Mouse (Mus musculus): ENCODE measurements at regions not wholly inside any gene's neighbourhood (a gene's known extent, or its start where the extent isn't known, plus 50 kb on each side); places are given as distances from the start of the nearest gene placed in this dataset.

- Histone ChIP-seq H3K4me2 (replicated peaks; ENCODE audit: low read depth) (no peak overlapping the region), H3K27me3 (replicated peaks; ENCODE audit: control insufficient read depth, insufficient read depth, low read length) (no peaks in the 10 kb centered on the region), H3K27ac (ENCODE audit: low read depth, low read length) (no peak overlapping the region), H3K9ac (ENCODE audit: low read depth, low read length) (no peak overlapping the region), H3K4me1 (replicated peaks; ENCODE audit: control insufficient read depth, insufficient read depth, low read length) (no peaks in the 10 kb centered on the region), H3K9me3 (ENCODE audit: control insufficient read depth) (no peaks in the 10 kb centered on the region), H3K36me3 (ENCODE audit: control insufficient read depth, insufficient read depth) (no peaks in the 10 kb centered on the region), H3K4me3 (ENCODE audit: low read depth, low read length) (no peak overlapping the region)
- ATAC-seq, result no peak
- WGBS, result 27% methylated on average over 8 of the region's 8 CpGs
- TF ChIP-seq CTCF (IDR thresholded peaks at IDR 0.05; ENCODE audit: low read depth), result no peak
Observed at GRCm38 (mm10) chr13:44248401-44248800, 463.8 kb downstream of the Cd83 start.

GRCm38 (mm10) chr13:44249119-44249518 lies 464.5 kb downstream of the Cd83 start:
- 88% methylated on average over 2 of the region's 2 CpGs for WGBS
- H3K9me3 ChIP-seq (ENCODE audit: control insufficient read depth), result no peaks in the 10 kb centered on the region
- no peak for ATAC-seq
- H3K4me3 ChIP-seq (ENCODE audit: low read depth, low read length), result no peak overlapping the region
- H3K27ac ChIP-seq (ENCODE audit: low read depth, low read length), result no peak overlapping the region
- no peak overlapping the region for H3K9ac ChIP-seq (ENCODE audit: low read depth, low read length)
- TF ChIP-seq CTCF (IDR thresholded peaks at IDR 0.05; ENCODE audit: low read depth), result no peak
- no peaks in the 10 kb centered on the region for H3K27me3 ChIP-seq (replicated peaks; ENCODE audit: control insufficient read depth, insufficient read depth, low read length)
- H3K36me3 ChIP-seq (ENCODE audit: control insufficient read depth, insufficient read depth), result no peaks in the 10 kb centered on the region
- H3K4me1 ChIP-seq (replicated peaks; ENCODE audit: control insufficient read depth, insufficient read depth, low read length), result no peaks in the 10 kb centered on the region
- no peak overlapping the region for H3K4me2 ChIP-seq (replicated peaks; ENCODE audit: low read depth)

GRCm38 (mm10) chr13:44250474-44251201 lies 466.1 kb downstream of the Cd83 start:
- Histone ChIP-seq H3K4me3 (ENCODE audit: low read depth, low read length) (no peak overlapping the region), H3K4me2 (replicated peaks; ENCODE audit: low read depth) (no peak overlapping the region), H3K27ac (ENCODE audit: low read depth, low read length) (no peak overlapping the region), H3K9me3 (ENCODE audit: control insufficient read depth) (no peaks in the 10 kb centered on the region), H3K36me3 (ENCODE audit: control insufficient read depth, insufficient read depth) (no peaks in the 10 kb centered on the region), H3K9ac (ENCODE audit: low read depth, low read length) (no peak overlapping the region), H3K27me3 (replicated peaks; ENCODE audit: control insufficient read depth, insufficient read depth, low read length) (no peaks in the 10 kb centered on the region), H3K4me1 (replicated peaks; ENCODE audit: control insufficient read depth, insufficient read depth, low read length) (no peaks in the 10 kb centered on the region)
- TF ChIP-seq CTCF (IDR thresholded peaks at IDR 0.05; ENCODE audit: low read depth), result no peak
- 87% methylated on average over 11 of the region's 11 CpGs for WGBS
- ATAC-seq, result no peak

DNA sequence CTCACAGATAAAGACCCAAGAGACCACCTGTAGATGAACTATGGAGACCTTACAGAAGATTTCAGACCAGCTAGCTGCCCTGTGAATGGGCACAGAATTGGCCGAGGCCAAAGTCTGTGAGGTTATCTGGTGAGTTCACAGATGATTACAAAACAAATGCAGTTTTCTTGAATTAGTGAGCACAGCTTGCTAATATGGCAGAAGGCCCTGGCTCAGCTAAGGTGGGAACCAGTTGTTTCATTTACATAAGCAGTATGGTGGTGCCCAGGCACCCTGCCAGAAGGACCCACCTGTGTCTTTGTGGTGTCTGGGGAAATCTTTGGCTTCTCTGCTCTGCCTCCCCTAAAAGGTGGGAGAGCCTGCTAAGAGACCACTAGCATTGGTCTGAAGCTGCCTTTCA lies 466.9 kb downstream of the Cd83 start:
- Histone ChIP-seq H3K9me3 (ENCODE audit: control insufficient read depth) (no peaks in the 10 kb centered on the region), H3K4me3 (ENCODE audit: low read depth, low read length) (no peak overlapping the region), H3K4me1 (replicated peaks; ENCODE audit: control insufficient read depth, insufficient read depth, low read length) (no peaks in the 10 kb centered on the region), H3K27me3 (replicated peaks; ENCODE audit: control insufficient read depth, insufficient read depth, low read length) (no peaks in the 10 kb centered on the region), H3K9ac (ENCODE audit: low read depth, low read length) (no peak overlapping the region), H3K27ac (ENCODE audit: low read depth, low read length) (no peak overlapping the region), H3K36me3 (ENCODE audit: control insufficient read depth, insufficient read depth) (no peaks in the 10 kb centered on the region), H3K4me2 (replicated peaks; ENCODE audit: low read depth) (no peak overlapping the region)
- TF ChIP-seq CTCF (IDR thresholded peaks at IDR 0.05; ENCODE audit: low read depth), result no peak
- 89% methylated on average over 1 of the region's 1 CpGs for WGBS
- ATAC-seq, result no peak

DNA sequence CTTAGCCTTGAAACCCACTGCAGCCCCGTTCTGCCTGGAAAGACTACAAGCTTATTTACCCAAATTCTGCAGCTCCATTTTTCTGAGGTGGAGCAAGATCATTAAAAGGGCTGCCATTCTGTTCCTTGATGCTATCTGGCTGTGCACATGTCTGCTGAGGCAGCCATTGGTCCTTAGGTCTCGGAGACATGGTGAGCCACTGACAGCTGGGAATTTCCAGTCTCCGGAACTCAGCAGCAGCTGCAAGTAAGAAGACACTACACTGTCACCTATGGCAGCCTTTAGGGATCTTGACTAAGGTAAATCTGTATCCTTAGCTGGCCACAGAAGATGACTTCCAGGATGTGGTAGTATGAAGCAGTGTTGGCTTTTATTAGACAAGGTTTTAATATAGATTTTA lies 467.9 kb downstream of the Cd83 start:
- ATAC-seq, result no peak
- Histone ChIP-seq H3K36me3 (ENCODE audit: control insufficient read depth, insufficient read depth) (no peaks in the 10 kb centered on the region), H3K27me3 (replicated peaks; ENCODE audit: control insufficient read depth, insufficient read depth, low read length) (no peaks in the 10 kb centered on the region), H3K4me3 (ENCODE audit: low read depth, low read length) (no peak overlapping the region), H3K4me2 (replicated peaks; ENCODE audit: low read depth) (no peak overlapping the region), H3K9me3 (ENCODE audit: control insufficient read depth) (no peaks in the 10 kb centered on the region), H3K27ac (ENCODE audit: low read depth, low read length) (no peak overlapping the region), H3K9ac (ENCODE audit: low read depth, low read length) (no peak overlapping the region), H3K4me1 (replicated peaks; ENCODE audit: control insufficient read depth, insufficient read depth, low read length) (no peaks in the 10 kb centered on the region)
- 75% methylated on average over 3 of the region's 3 CpGs for whole genome bisulfite sequencing
- TF ChIP-seq CTCF (IDR thresholded peaks at IDR 0.05; ENCODE audit: low read depth), result no peak

GRCm38 (mm10) chr13:44258422-44258821 lies 470.9 kb upstream of the Jarid2 start:
- Histone ChIP-seq H3K9me3 (ENCODE audit: control insufficient read depth) (no peaks in the 10 kb centered on the region), H3K27me3 (replicated peaks; ENCODE audit: control insufficient read depth, insufficient read depth, low read length) (no peaks in the 10 kb centered on the region), H3K36me3 (ENCODE audit: control insufficient read depth, insufficient read depth) (no peaks in the 10 kb centered on the region), H3K4me2 (replicated peaks; ENCODE audit: low read depth) (no peak overlapping the region), H3K4me1 (replicated peaks; ENCODE audit: control insufficient read depth, insufficient read depth, low read length) (no peaks in the 10 kb centered on the region), H3K9ac (ENCODE audit: low read depth, low read length) (no peak overlapping the region), H3K27ac (ENCODE audit: low read depth, low read length) (no peak overlapping the region), H3K4me3 (ENCODE audit: low read depth, low read length) (no peak overlapping the region)
- no peak for TF ChIP-seq CTCF (IDR thresholded peaks at IDR 0.05; ENCODE audit: low read depth)
- ATAC-seq, result no peak
- WGBS, result 79% methylated on average over 10 of the region's 10 CpGs
